Mouse (Mus musculus): ENCODE results near the gene Tsc22d2. TPM values are rescaled to one million over a fixed set of nuclear protein-coding genes. Genes with fewer than 3 reads are reported as not detected.
A peak's percentile ranks its signal among the peaks of the same experiment; 100 is the strongest.

Tsc22d2 gene
- total and polyA plus RNA-seq, 2 experiments from 2014 or later: 10.2 to 27.7 TPM

DNA sequence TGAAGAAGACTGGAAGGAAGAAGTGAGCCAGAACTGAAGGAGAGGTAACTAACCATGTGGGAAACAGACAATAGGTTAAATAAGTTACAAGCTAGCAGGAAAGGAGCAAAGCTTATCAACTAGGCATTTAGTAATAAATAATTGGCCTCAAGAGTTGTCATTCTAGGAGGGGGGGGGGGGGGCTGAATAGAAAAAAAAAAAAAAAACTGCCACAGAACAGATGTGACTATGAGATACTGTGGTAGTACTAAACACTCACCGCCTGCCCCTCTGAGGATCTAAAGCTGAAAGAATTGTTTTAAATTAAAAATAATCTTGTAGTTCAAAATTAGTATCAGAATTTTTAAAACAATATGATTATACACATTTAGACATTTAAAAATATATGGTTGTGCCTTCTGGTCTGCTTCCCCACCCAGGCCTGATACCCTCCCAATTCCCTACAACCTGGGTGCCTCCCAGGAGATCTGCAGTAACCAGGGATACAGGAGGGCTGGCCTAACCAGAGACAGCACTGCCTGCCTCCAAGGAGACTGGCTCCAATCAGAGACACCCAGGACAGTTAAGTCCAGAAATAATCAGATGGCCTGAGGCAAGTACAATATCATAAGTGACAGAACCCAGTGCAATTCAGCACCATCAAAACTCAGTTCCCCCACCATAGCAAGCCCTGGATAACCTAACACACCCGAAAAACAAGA is 64.4 kb downstream of the Tsc22d2 start:
- no peak for TF ChIP-seq CTCF (IDR thresholded peaks at IDR 0.05; ENCODE audit: low read depth)
- WGBS: 91% methylated on average over 2 of the region's 2 CpGs
- no peak for ATAC-seq

DNA sequence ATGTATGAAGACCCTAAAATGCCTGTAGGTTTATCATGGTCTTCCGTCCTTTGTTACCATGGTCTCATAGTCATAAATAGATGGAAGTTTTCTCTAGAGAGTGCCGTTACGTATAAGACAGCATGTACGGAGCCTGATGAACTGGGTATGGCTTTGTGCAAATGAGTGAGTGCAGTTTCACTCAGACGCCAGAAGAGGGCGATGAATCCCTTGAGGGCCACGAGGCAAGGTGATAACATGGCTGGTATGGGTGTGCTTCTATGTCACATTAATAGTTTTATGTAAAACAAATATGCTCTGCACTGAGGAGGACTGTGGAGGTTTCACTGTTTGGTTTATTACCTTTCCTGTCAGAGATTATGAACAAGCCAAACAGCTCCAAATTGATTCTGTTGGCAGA is 71.4 kb downstream of the Tsc22d2 start:
- ATAC-seq (no peak), DNase-seq (no peak)
- H3K4me2 ChIP-seq (ENCODE audit: low read depth): no peak overlapping the region
- 68% methylated on average over 7 of the region's 7 CpGs for WGBS
- H3K4me3 ChIP-seq (ENCODE audit: low read depth, low read length): no peak overlapping the region
- no peaks in the 10 kb centered on the region for H3K4me1 ChIP-seq (ENCODE audit: insufficient read depth)
- no peak overlapping the region for H3K27ac ChIP-seq (ENCODE audit: low read depth, low read length)
- H3K36me3 ChIP-seq (ENCODE audit: insufficient read depth): no peaks in the 10 kb centered on the region
- H3K9me3 ChIP-seq (ENCODE audit: low read length): no peaks in the 10 kb centered on the region
- no peak overlapping the region for H3K9ac ChIP-seq
- peak; percentile 22; the same call in 1 of the 2 replicates for TF ChIP-seq CTCF (IDR thresholded peaks at IDR 0.05; ENCODE audit: low read depth)
- H3K27me3 ChIP-seq (ENCODE audit: insufficient read depth, low read length): no peaks in the 10 kb centered on the region

More for the DNA sequence above, 64.4 kb downstream of the Tsc22d2 start:
- DNase-seq: no peak
- Histone ChIP-seq H3K9me3 (ENCODE audit: low read length) (no peaks in the 10 kb centered on the region), H3K27ac (ENCODE audit: low read depth, low read length) (no peak overlapping the region), H3K4me1 (ENCODE audit: insufficient read depth) (no peaks in the 10 kb centered on the region), H3K4me2 (ENCODE audit: low read depth) (no peak overlapping the region), H3K4me3 (ENCODE audit: low read depth, low read length) (no peak overlapping the region), H3K27me3 (ENCODE audit: insufficient read depth, low read length) (no peaks in the 10 kb centered on the region), H3K9ac (no peak overlapping the region), H3K36me3 (ENCODE audit: insufficient read depth) (no peaks in the 10 kb centered on the region)

DNA sequence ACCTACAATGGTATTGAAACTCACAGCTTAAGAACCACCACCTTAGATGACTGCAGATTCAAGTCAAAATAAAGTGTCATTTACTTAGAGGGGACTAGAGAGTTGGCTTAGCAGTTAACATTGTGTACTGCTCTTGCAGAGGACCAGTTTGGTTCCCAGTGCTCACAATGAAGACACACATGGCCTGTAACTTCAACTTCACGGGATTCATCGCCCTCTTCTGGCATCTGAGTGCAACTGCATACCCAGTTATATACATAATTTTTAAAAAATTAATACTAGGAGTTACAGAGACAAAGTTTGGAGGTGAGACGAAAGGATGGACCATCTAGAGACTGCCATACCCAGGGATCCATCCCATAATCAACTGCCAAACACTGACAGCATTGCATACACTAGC is 72.6 kb downstream of the Tsc22d2 start:
- no peak overlapping the region for H3K4me3 ChIP-seq (ENCODE audit: low read depth, low read length)

DNA sequence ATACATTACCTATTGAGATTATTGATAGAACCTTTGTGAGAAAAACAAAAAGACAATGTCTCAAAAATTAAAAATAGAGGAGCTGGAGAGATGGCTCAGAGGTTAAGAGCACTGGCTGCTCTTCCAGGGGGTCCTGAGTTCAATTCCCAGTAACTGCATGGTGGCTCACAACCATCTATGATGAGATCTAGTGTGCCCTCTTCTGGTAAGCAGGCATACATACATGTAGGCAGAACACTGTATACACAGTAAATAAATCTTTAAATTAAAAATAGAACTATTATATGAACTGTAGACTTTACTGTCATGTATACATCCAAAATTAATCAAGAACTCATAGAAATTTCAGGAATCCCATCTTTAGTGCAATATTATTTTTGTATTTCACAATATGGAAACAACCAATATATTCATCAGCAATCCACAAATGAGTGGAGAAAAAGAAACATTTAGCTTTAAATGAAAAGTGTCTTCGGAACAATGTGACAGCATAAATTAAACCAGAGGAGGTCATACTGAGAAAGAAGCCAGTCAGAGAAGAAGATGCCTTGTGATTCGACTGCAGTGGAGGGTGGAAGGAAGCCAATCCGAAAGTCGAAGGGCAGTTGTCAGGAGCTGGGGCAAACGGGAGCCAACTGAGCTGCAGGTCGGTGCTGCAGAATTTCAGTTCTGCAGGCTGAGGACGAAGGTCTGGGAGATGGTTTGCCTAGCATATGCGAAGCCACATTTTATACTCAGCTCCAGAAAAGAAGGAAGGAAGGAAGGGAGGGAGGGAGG is 73.7 kb downstream of the Tsc22d2 start:
- no peaks in the 10 kb centered on the region for H3K27me3 ChIP-seq (ENCODE audit: insufficient read depth, low read length)
- DNase-seq: no peak
- no peaks in the 10 kb centered on the region for H3K36me3 ChIP-seq (ENCODE audit: insufficient read depth)
- no peak overlapping the region for H3K4me2 ChIP-seq (ENCODE audit: low read depth)
- no peaks in the 10 kb centered on the region for H3K9me3 ChIP-seq (ENCODE audit: low read length)
- H3K27ac ChIP-seq (ENCODE audit: low read depth, low read length): no peak overlapping the region
- no peak overlapping the region for H3K9ac ChIP-seq
- H3K4me3 ChIP-seq (ENCODE audit: low read depth, low read length): no peak overlapping the region
- no peak for ATAC-seq
- H3K4me1 ChIP-seq (ENCODE audit: insufficient read depth): no peaks in the 10 kb centered on the region
- TF ChIP-seq CTCF (IDR thresholded peaks at IDR 0.05; ENCODE audit: low read depth): peak; percentile 24; the same call in 1 of the 2 replicates
- 78% methylated on average over 8 of the region's 8 CpGs for WGBS

More for the DNA sequence above, 72.6 kb downstream of the Tsc22d2 start:
- no peaks in the 10 kb centered on the region for H3K27me3 ChIP-seq (ENCODE audit: insufficient read depth, low read length)
- no peak for ATAC-seq
- WGBS: 67% methylated on average over 3 of the region's 3 CpGs
- no peak for DNase-seq
- no peak overlapping the region for H3K9ac ChIP-seq
- H3K36me3 ChIP-seq (ENCODE audit: insufficient read depth): no peaks in the 10 kb centered on the region
- H3K27ac ChIP-seq (ENCODE audit: low read depth, low read length): no peak overlapping the region
- no peak overlapping the region for H3K4me2 ChIP-seq (ENCODE audit: low read depth)
- TF ChIP-seq CTCF (IDR thresholded peaks at IDR 0.05; ENCODE audit: low read depth): no peak; the same call in 1 of the 2 replicates
- no peaks in the 10 kb centered on the region for H3K9me3 ChIP-seq (ENCODE audit: low read length)
- no peaks in the 10 kb centered on the region for H3K4me1 ChIP-seq (ENCODE audit: insufficient read depth)

DNA sequence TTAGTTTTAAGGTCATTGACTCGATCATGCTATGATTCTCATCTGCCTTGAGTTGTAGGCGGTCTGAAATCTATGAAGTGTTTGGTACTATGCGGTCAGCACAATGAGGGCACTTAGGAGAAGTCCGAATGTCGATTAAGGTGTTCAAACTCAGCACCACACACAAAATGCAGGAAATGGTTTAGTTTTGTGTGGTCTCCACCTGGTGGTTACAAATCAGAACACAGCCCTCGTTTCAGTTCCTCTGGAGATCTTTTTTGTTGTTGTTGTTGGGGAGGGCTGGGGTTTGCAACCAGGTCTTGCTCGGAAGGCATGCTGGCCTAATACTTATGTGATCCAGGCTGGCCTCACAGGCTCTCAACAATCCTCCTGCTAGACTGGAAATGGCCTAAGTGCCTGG is 76.3 kb downstream of the Tsc22d2 start:
- peak; percentile 48 for DNase-seq
- Histone ChIP-seq H3K4me2 (ENCODE audit: low read depth) (no peak overlapping the region), H3K27ac (ENCODE audit: low read depth, low read length) (no peak overlapping the region), H3K36me3 (ENCODE audit: insufficient read depth) (no peaks in the 10 kb centered on the region), H3K4me3 (ENCODE audit: low read depth, low read length) (no peak overlapping the region), H3K27me3 (ENCODE audit: insufficient read depth, low read length) (no peaks in the 10 kb centered on the region), H3K9ac (no peak overlapping the region), H3K9me3 (ENCODE audit: low read length) (no peaks in the 10 kb centered on the region), H3K4me1 (ENCODE audit: insufficient read depth) (no peaks in the 10 kb centered on the region)
- WGBS: 73% methylated on average over 7 of the region's 7 CpGs
- peak; percentile 75 for TF ChIP-seq CTCF (IDR thresholded peaks at IDR 0.05; ENCODE audit: low read depth)
- peak; percentile 32; the same call in 1 of the 2 replicates for ATAC-seq

DNA sequence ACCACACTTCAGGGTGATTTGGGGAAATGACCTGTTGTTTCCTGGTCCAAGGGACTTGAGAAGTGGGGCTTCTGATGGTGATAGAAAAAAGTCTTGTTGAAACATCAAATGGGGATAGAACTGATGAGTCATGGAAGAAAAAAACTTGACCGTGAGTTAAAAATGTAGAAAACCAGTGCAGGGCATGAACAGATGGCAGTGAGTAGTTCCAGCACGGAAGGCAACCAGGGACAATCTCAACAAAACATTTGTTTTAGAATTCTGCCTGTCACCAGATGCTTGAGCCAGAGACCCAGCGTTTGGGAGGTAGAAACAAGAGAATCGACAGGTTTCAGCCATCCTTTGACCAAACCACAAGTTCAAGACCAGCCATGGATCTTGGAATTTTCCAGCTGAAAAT is 79.1 kb downstream of the Tsc22d2 start:
- Histone ChIP-seq H3K4me2 (ENCODE audit: low read depth) (no peak overlapping the region), H3K36me3 (ENCODE audit: insufficient read depth) (no peaks in the 10 kb centered on the region), H3K27me3 (ENCODE audit: insufficient read depth, low read length) (no peaks in the 10 kb centered on the region), H3K4me1 (ENCODE audit: insufficient read depth) (no peaks in the 10 kb centered on the region), H3K9ac (no peak overlapping the region), H3K9me3 (ENCODE audit: low read length) (no peaks in the 10 kb centered on the region), H3K27ac (ENCODE audit: low read depth, low read length) (no peak overlapping the region), H3K4me3 (ENCODE audit: low read depth, low read length) (no peak overlapping the region)
- TF ChIP-seq CTCF (IDR thresholded peaks at IDR 0.05; ENCODE audit: low read depth): no peak
- whole genome bisulfite sequencing: 85% methylated on average over 4 of the region's 4 CpGs
- no peak for ATAC-seq
- no peak for DNase-seq

DNA sequence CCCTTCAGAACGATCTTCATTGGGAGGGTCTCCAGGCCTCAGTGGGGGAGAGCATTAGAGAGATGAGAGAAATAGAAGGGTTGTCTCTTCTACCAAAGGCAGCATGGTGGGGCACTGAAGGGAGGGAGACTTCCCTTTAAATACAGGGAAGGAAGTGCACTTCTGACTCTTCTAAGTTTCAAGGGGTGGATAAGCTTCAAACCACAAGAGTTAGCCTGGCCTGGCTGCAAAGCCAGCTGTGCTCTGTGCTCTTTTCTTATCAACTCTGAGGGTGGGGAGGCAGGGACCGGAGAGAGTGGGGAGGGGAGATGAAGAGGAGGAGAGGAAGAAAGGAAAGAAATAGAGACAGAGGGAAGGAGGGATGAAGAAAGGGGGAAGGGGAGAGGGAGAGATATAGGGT is 87.4 kb downstream of the Tsc22d2 start:
- Histone ChIP-seq H3K4me3 (ENCODE audit: low read depth, low read length) (no peak overlapping the region), H3K9ac (no peak overlapping the region), H3K9me3 (ENCODE audit: low read length) (no peaks in the 10 kb centered on the region), H3K27ac (ENCODE audit: low read depth, low read length) (no peak overlapping the region), H3K27me3 (ENCODE audit: insufficient read depth, low read length) (no peaks in the 10 kb centered on the region), H3K36me3 (ENCODE audit: insufficient read depth) (no peaks in the 10 kb centered on the region), H3K4me2 (ENCODE audit: low read depth) (no peak overlapping the region), H3K4me1 (ENCODE audit: insufficient read depth) (no peaks in the 10 kb centered on the region)
- no peak for ATAC-seq
- 75% methylated on average over 2 of the region's 2 CpGs for WGBS
- no peak for DNase-seq
- TF ChIP-seq CTCF (IDR thresholded peaks at IDR 0.05; ENCODE audit: low read depth): no peak

All from forebrain, postnatal 0 days (tissue).